Mouse (Mus musculus): Measurements from ENCODE around the gene C9orf72.

Gene C9orf72

GRCm38 (mm10) chr4:35177926-35178645, 47.9 kb downstream of the C9orf72 start:
- DNase-seq (ENCODE audit: low read depth in 1 of 2, low spot score in 2 of 2) = no peak

GRCm38 (mm10) chr4:35175566-35175965, 50.4 kb downstream of the C9orf72 start:
- DNase-seq (ENCODE audit: low read depth in 1 of 2, low spot score in 2 of 2) = no peak

- no peak for DNase-seq (ENCODE audit: low read depth in 1 of 2, low spot score in 2 of 2)
Observed at GRCm38 (mm10) chr4:35173551-35173950, 52.4 kb downstream of the C9orf72 start.

- DNase-seq (ENCODE audit: low read depth in 1 of 2, low spot score in 2 of 2) = no peak
Observed at GRCm38 (mm10) chr4:35172471-35172870, 53.5 kb downstream of the C9orf72 start.

GRCm38 (mm10) chr4:35169571-35170125, 56.3 kb downstream of the C9orf72 start:
- DNase-seq (ENCODE audit: low read depth in 1 of 2, low spot score in 2 of 2) = no peak

- DNase-seq (ENCODE audit: low read depth in 1 of 2, low spot score in 2 of 2) = no peak
Observed at GRCm38 (mm10) chr4:35167855-35168254, 58.1 kb downstream of the C9orf72 start.

- DNase-seq (ENCODE audit: low read depth in 1 of 2, low spot score in 2 of 2) = peak in 1 of 2 experiments; percentile 4
Observed at GRCm38 (mm10) chr4:35165947-35166346, 60.0 kb downstream of the C9orf72 start.

- DNase-seq (ENCODE audit: low read depth in 1 of 2, low spot score in 2 of 2) = no peak
Observed at GRCm38 (mm10) chr4:35165275-35165674, 60.7 kb downstream of the C9orf72 start.

- peak in 1 of 2 experiments; percentile 43 for DNase-seq (ENCODE audit: low read depth in 1 of 2, low spot score in 2 of 2)
Observed at GRCm38 (mm10) chr4:35157815-35158214, 68.2 kb downstream of the C9orf72 start.

- DNase-seq (ENCODE audit: low read depth in 1 of 2, low spot score in 2 of 2) = peak; percentile 68 to 78
Observed at GRCm38 (mm10) chr4:35156751-35157611, 69.0 kb downstream of the C9orf72 start, which contains the start of gene Mob3b. TSS of gene Mob3b (minus strand) at chr4:35157484.

GRCm38 (mm10) chr4:35156149-35156611, 69.8 kb downstream of the C9orf72 start:
- DNase-seq (ENCODE audit: low read depth in 1 of 2, low spot score in 2 of 2) = peak; percentile 53 to 81

- DNase-seq (ENCODE audit: low read depth in 1 of 2, low spot score in 2 of 2) = no peak
Observed at GRCm38 (mm10) chr4:35155132-35155922, 70.6 kb downstream of the C9orf72 start.

- DNase-seq (ENCODE audit: low read depth in 1 of 2, low spot score in 2 of 2) = no peak
Observed at GRCm38 (mm10) chr4:35154051-35154450, 71.9 kb downstream of the C9orf72 start.

GRCm38 (mm10) chr4:35151756-35152155, 74.2 kb downstream of the C9orf72 start, which contains the start of gene Ifnk:
TSS of gene Ifnk (plus strand) at chr4:35152056.
- DNase-seq (ENCODE audit: low read depth in 1 of 2, low spot score in 2 of 2) = no peak

GRCm38 (mm10) chr4:35150706-35151105, 75.3 kb downstream of the C9orf72 start:
- DNase-seq (ENCODE audit: low read depth in 1 of 2, low spot score in 2 of 2) = no peak

GRCm38 (mm10) chr4:35148326-35148725, 77.6 kb downstream of the C9orf72 start:
- DNase-seq (ENCODE audit: low read depth in 1 of 2, low spot score in 2 of 2) = no peak

GRCm38 (mm10) chr4:35146597-35146996, 79.4 kb downstream of the C9orf72 start:
- no peak for DNase-seq (ENCODE audit: low read depth in 1 of 2, low spot score in 2 of 2)

- DNase-seq (ENCODE audit: low read depth in 1 of 2, low spot score in 2 of 2) = no peak
Observed at GRCm38 (mm10) chr4:35145726-35146125, 80.2 kb downstream of the C9orf72 start.

GRCm38 (mm10) chr4:35143472-35144102, 82.4 kb downstream of the C9orf72 start:
- DNase-seq (ENCODE audit: low read depth in 1 of 2, low spot score in 2 of 2) = no peak
